Mouse (Mus musculus): Measurements from ENCODE around the gene Dock10. TPM values are rescaled to one million over a fixed set of nuclear protein-coding genes. Genes with fewer than 3 reads are reported as not detected.
A peak's percentile ranks its signal among the peaks of the same experiment; 100 is the strongest.

Gene Dock10
- total RNA-seq, 2 experiments from 2014 or later, result 60.1 to 87.3 TPM

DNA sequence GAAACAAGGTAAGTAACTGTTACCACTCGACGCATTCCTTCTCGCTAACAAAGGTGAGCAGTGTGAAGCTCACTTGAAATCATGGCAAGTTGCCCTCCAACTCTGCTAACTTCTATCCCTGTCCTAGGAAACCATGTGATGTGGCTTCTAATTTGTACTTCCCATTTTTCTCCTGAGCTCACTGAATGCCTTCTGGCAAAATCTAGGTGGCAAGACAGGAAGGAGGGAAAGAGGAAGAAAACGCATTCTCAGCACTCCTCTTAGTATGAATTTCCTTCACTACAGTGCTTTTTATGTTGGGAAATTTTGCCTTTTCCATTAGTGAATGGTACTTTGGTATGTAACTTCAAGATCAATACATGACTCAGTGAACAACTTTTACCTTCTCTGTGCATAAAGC is 131.5 kb downstream of the Dock10 start:
- no peak for ATAC-seq (replicated peaks; ENCODE audit: low FRiP score, low TSS enrichment, poor library complexity, severe bottlenecking)

DNA sequence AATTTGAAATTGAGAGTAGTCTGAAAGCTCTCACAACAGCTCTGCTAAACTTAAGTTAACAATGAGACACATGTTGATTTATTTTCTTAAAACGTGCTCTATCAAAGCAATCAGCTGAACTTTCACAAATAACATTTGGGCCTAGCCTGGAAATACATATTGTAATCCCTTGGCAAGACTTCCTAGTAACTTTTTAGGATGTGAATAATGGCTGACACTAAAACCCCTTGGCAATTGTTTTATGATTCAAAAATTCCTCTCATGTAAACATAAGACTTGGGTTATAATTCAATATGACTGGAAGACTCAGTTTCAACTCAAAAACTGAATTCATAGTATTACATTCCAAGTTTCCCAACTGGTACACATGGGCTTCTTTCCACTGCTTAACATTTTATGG is 133.0 kb downstream of the Dock10 start:
- ATAC-seq (replicated peaks; ENCODE audit: low FRiP score, low TSS enrichment, poor library complexity, severe bottlenecking), result no peak

DNA sequence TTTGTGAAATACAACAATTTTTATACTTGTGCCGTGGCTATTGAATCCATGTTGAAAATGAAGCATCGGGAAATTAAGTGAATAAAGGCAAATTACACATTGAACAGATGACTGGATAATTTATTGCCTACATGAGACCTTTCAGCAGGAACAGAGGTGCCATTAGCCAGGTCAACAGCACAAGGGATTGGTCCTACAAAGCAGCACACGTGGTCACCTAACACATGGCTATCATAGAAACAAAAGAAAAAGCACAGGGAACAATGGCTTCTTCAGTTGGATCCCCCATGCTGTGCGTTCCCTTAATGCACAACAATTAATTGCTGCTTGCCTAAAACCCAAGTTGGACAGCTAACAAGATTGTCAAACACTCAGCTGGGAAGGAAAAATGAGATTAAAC is 133.8 kb downstream of the Dock10 start:
- ATAC-seq (replicated peaks; ENCODE audit: low FRiP score, low TSS enrichment, poor library complexity, severe bottlenecking), result no peak

DNA sequence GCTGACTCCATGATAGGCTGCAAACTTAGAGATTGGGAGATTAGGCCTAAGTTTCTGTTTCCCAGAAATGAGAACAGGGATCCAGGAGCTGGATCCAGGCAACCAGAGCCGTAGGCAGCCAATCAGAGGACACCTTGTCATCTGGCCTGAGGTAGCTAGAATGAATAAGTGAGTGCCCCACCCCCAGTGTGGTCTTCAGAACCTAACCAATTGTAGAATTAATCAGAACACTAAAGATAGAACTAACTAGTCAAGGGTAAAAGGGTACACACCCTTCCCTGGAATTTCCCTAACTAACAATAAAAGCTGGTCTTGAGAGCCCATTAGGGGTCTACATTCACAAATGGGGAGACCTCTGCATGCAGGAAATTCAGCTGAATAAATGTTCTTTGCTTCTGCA is 135.7 kb downstream of the Dock10 start:
- ATAC-seq (replicated peaks; ENCODE audit: low FRiP score, low TSS enrichment, poor library complexity, severe bottlenecking), result no peak

DNA sequence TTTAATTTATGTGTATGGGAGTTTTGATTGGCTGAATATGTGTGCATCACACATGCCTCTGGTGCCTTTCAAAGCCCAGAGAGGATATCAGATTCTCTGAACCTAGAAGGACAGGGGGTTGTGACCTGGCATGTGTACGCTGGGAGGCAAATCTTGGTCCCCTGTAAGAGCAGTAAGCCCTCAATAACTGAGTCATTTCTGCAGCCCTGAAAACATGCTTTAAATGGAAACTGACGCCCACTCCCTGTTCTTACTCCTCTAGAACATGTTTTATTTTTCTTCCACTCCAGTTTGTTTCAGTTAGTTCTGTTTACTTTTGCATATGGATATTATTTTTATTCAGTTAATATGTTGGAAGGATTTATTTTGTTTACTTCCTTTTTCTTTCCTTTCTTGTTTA is 139.2 kb downstream of the Dock10 start:
- no peak for ATAC-seq (replicated peaks; ENCODE audit: low FRiP score, low TSS enrichment, poor library complexity, severe bottlenecking)

DNA sequence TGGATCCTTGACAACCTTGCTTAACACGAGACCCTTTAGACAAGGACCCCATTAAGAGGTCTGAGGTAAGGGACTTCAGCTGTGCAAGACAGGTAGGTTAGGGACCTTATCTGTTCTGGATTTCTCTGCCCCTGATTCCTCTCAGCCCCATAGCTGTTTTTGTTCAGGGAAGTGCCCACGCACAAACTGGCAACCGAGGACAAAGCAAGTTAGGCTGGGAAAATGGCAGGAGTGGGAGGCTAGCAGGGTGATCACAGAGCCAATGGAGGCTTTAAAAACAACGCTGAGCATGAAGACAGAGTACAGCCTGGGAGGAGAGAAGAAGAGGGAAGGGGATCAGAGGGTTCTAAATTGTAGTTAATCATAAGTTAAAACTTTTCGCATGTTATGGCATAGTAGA is 141.7 kb downstream of the Dock10 start:
- ATAC-seq (replicated peaks; ENCODE audit: low FRiP score, low TSS enrichment, poor library complexity, severe bottlenecking), result no peak

DNA sequence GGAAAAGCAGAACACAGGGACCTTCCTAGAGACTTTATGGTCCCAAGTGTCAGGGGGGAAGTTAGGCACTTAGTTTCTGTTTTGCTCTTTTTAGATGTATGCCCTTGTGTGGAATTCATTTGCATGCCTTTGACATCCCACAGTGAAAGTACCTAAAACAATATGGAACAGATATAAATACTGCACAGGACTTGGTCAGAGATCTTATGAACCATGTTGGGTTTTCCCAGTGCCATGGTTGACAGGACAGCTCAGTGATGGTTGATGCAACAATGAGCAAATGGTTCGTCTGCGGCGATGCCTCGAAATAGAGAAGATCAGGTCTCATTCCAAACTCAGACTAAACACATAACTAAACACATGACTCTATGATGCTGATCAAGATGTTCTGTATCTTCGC is 143.6 kb downstream of the Dock10 start:
- ATAC-seq (replicated peaks; ENCODE audit: low FRiP score, low TSS enrichment, poor library complexity, severe bottlenecking), result no peak

DNA sequence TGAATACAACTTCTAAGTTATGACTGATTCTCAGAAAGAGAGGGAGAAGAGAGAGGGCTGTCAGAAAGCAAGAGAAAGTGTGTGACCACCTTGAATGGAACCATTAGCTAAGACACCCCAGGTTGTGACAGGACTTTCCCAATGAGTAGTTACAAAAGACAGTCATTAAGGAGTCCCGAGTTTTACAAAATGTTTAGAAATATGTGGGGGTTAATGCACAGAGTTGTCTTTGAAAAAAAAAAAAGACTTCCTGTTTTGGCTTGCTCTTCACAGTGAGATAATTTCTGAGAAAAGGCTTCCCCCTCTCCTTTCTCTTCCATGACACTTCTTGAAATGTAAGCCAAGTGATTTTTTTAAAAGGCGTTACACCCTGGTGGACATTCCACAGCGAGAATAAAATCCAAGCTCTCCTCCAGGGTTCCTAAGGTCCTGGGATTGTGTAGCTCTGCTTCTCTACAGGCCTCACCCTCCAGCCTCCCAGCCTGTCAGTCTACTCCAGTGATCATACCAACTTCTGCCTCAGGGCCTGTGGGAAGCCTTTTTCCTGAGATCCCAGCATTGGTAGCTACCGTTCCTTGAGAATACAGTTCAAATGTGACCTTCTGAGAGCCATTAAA is 144.8 kb downstream of the Dock10 start:
- ATAC-seq (replicated peaks; ENCODE audit: low FRiP score, low TSS enrichment, poor library complexity, severe bottlenecking), result no peak

DNA sequence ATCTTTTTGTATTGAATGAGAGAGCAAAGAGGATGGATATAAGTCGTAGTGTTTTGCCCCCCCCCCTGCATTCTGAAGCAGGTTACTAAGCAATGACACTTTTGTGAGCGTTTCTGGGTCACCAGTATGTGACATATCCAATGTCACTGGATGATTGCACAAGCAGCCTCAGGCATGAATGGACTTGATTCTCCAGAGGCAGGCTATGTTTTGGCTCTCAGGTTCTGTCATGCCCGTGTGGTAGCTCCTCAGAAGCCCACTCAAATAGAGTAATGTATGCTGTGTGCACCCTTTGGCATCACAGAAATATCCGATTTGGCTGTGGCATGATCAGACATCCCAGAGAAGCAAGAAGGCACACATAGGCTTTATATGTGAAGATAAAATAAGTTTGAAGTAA is 150.8 kb downstream of the Dock10 start:
- no peak for ATAC-seq (replicated peaks; ENCODE audit: low FRiP score, low TSS enrichment, poor library complexity, severe bottlenecking)

DNA sequence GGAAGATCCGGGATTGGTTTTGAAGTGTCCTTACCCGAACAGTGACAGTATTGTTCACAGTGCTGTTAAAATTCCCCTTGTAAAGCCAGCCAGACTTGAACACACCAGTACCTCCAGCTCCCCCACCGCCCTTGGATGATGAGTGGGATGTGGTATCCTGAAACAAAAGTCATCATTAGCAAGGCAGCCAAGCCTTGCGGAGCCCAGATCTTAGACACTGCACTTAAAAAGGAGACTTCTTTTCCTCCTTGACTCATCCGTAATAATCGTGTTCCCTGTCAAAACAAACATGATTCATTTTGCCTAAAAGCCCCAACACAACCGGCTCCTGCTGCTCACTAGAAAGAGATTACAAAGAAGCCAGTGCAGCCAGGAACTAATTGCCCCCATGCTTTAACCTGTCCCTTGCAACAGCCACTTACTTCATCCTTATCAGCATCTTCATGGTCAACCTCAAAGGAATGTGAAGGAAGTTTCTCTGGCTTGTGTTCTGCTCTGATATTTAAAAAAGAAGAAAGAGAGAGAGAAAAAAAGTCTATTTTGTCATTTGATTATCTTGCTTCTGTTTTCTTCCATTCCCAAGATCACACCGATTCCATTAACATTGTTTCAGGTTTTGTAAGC is 152.1 kb downstream of the Dock10 start:
- ATAC-seq (replicated peaks; ENCODE audit: low FRiP score, low TSS enrichment, poor library complexity, severe bottlenecking), result peak; percentile 81

DNA sequence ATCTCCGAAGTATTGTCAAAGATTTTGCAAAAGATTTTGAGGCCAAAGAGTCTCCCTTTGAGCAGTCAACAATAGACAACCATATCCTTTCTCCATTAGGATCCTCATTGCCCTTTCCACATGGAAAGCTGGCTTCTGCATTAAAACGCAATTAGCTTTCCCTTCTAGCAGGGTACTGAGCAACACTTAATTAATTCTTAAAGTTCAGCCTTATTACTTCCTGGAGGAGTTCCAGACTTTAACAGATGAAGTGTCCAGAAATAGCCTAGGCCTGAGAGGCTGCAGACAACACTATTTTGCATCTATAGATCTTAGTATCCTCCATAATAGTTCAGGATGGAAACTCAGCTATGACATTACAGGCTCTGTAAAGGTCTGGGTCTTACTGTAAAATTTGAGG is 154.0 kb downstream of the Dock10 start:
- no peak for ATAC-seq (replicated peaks; ENCODE audit: low FRiP score, low TSS enrichment, poor library complexity, severe bottlenecking)

DNA sequence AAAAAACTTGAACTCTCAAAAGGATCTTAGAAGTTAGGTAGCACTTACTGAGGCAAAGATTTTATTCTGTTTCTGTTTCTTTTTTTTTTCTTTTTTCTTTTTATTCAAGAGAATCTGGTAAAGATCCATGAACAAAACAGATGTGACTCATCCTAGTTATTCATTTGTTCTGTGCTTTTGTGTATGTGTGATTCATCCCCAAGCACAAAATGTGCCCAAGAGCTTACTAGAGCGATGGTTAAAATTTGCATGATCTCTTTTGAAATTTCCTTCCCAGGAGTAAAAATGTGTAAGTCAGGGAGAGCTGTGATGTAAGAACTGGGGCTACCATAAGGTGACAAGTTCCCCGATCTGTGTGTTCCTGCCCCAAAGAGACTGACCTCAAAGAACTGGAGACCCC is 155.2 kb downstream of the Dock10 start:
- no peak for ATAC-seq (replicated peaks; ENCODE audit: low FRiP score, low TSS enrichment, poor library complexity, severe bottlenecking)

DNA sequence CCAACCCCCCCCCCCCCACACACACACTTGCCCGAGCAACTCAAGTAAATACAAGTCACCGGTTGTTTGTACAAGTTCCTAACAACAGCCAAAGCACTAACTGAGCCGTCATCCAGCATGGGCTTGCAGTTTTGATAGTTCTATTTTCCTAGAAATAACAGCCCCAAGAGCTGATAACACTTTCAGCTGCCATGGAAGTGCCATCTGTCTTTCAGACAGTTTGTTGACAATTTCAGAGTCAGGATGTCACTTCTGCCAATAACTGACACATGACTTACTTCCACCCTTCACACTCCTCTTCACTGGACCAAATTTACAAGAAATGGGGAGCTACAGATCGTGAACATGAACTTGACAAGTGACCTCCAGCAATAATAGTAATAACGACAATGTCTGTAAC is 175.0 kb downstream of the Dock10 start:
- 0 out of 2 replicates have a peak, but pooled peaks have one; percentile 37 for ATAC-seq (replicated peaks; ENCODE audit: low FRiP score, low TSS enrichment, poor library complexity, severe bottlenecking)

DNA sequence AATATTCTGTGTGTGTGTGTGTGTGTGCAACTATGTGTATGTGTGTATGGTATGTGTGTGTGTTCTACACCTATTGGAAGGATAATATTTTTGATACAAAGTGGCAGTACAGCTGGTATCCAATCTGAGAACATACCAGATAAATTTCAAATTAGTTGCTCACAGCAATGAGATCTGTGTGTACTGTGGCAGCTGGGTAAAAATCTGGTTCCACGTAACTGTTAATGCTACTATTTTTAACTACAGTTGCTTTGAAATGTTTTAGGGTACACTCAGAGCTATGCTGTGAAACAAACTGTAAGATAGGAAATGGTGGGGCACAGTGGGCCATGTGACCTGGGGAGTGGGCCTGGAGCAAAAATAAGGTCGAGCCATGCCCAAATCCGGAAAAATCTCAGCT is 176.1 kb downstream of the Dock10 start:
- ATAC-seq (replicated peaks; ENCODE audit: low FRiP score, low TSS enrichment, poor library complexity, severe bottlenecking), result no peak

DNA sequence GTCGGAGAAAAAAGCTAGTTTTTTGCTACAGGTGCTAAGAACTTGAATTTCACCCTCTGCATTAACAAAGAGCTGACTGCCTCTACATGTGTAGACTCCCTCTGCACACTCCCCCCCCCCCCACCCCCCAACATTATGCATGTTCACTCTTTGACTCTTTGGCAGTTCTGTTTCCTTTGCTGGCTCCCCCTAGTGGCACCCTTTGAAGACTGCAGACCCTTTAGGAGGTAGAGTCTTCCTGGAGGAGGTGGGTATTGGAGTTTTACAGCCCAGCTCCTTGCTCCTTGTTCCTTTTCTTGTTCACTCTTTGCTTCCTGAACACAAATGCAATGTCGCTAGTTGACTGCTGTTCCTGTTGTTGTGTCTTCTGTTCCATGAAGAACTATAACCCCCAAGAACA is 181.4 kb downstream of the Dock10 start:
- peak; percentile 94 for ATAC-seq (replicated peaks; ENCODE audit: low FRiP score, low TSS enrichment, poor library complexity, severe bottlenecking)

DNA sequence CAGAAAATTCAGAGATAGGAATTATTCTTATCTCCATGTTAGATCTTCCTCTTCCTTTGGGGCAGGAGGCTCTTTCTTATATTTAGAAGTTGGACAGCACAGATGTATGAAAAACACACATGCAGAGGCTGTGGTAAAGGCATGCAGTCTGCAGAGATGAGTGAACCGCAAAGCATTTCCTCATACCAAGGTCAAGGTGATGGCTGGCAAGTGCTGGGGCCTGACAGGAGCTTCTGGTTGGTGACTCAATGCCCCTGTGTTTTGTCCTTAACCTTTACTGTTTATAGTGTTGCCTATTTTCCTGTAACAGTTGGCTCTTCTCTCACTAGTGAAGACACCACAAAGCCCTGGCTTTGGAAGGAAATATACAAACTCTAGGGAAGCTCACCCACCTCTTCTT is 201.9 kb downstream of the Dock10 start:
- no peak for ATAC-seq (replicated peaks; ENCODE audit: low FRiP score, low TSS enrichment, poor library complexity, severe bottlenecking)

DNA sequence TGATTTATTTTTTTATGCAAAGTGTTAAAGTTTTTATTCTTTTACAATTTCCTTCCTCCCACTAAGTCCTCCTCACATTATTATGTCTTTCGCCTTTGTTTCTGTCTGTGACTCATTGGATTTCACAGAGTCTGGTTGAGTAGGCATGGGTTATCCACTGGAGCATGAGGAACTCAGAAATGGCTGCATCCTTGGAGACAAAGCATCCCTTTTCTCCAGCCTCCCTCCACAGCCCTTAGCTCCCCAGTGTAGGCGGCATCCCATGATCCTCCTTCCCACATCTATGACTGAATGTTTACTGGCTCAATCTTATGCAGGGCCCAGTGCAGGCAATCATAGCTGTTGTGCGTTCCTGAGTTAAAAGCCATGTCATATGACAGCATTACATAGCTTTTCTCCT is 216.8 kb downstream of the Dock10 start:
- no peak for ATAC-seq (replicated peaks; ENCODE audit: low FRiP score, low TSS enrichment, poor library complexity, severe bottlenecking)

DNA sequence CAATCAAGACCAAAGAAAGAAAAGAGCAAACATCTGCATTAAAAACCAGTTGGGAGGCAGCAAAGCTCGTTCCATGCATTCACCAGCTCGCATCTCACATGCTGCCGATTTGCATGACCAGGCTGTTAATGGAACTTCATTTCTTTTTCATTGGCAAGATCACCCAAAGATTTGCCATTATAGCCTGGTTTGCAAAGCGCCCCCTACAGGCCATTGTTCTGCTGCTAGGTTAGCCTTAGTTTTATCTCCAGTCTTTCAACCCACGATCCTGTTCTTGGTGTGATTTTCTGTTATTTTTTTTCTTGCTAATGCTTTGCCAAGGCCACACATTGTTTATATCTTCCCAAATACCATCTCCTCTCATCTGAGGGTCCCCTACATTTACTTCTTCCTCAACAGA is 236.1 kb downstream of the Dock10 start:
- ATAC-seq (replicated peaks; ENCODE audit: low FRiP score, low TSS enrichment, poor library complexity, severe bottlenecking), result no peak

DNA sequence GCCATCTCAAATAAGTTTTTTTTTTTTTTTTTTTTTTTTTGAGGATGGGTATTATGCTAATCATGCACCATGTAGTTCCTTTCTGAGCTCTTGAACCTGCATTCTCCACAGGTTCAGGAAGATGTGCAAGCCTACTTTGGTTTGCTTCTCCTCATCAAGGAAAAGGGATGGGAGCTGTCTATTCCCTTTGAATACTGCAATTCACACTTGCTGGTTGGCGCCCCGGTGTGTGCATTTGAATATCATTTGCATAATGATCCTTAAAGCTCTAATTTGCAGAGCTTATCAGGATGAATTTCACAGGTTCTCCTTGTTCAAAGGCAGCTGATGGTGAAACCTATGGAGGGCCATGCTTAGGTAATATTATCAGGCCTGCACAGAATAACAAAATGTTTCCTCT is 237.9 kb downstream of the Dock10 start:
- ATAC-seq (replicated peaks; ENCODE audit: low FRiP score, low TSS enrichment, poor library complexity, severe bottlenecking), result no peak

DNA sequence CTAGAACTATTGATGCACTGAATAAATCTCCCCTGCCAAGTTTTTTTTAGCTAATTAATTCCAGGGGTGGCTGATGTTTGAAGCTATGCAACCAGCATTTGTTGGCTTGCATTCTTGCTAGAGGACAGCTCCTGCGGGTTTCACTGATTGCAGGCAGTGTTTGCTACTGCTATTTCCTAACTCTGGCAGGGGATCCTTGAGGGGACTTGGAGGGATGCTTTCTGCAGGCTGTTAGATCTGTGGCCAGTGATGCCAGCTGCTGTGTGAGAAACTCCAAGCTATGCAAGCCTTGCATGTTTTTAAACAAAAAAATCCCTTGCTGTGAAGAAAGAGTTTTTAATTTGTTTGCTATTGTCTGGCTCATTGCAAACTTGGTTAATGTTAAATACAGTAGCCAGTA is 238.4 kb downstream of the Dock10 start:
- ATAC-seq (replicated peaks; ENCODE audit: low FRiP score, low TSS enrichment, poor library complexity, severe bottlenecking), result no peak

DNA sequence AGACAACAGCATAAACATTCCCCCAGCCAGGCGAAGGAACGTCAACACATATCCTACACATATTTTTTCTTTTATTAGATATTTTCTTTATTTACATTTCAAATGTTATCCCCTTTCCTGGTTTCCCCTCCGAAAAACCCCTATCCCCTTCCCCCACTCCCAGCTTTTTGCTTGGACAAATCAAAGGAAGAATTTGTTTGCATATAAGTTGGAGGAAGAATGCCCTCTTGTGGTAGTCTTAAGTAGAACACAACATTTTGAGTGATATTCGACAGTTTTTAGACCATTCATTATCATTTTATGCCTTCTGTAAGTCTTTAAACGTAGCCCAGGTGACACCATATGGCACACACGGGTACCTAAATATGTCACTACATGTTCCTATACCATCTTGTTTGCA is 242.5 kb downstream of the Dock10 start:
- ATAC-seq (replicated peaks; ENCODE audit: low FRiP score, low TSS enrichment, poor library complexity, severe bottlenecking), result no peak; the same call in 1 of the 2 replicates

Data from megakaryocyte-erythroid progenitor cell, adult 5-6 weeks (primary cell).